ENCODE assay signal across 7 mouse cellular contexts in genomic region chr13:24279762-24280438, GRCm38 (mm10). TPM values are rescaled to one million over a fixed set of nuclear protein-coding genes. Genes with fewer than 3 reads are reported as not detected.
A peak's percentile ranks its signal among the peaks of the same experiment; 100 is the strongest.
DNase-seq lines count a peak whose midpoint lies in the region; ATAC-seq and TF ChIP-seq lines count a peak whose summit lies in the region.

No protein-coding gene starts in this region.

- no peak for DNase-seq in ES-E14 (ENCODE audit: low read depth, low spot score)
- DNase-seq in kidney, adult 8-10 months, result peak; percentile 63 to 76
- DNase-seq in lung, postnatal 10 days, result peak; percentile 31
- DNase-seq in yolk sac, embryonic 10.5 days (ENCODE audit: low spot score), result peak; percentile 76
- no peak for DNase-seq in gastrocnemius, postnatal 10 days

- peaks cover 0 to 6% of the 10 kb centered on the region in 2 experiments; a peak in 2 of 4 replicates for H3K4me1 ChIP-seq in ES-E14 (ENCODE audit: control insufficient read depth in 2 of 2, insufficient read depth in 2 of 2, low read length in 2 of 2, poor library complexity in 1 of 2)
- H3K4me1 ChIP-seq in bone marrow, adult 2 months (ENCODE audit: control insufficient read depth, insufficient read depth, low read length), result no peaks in the 10 kb centered on the region
- peaks cover 18% of the 10 kb centered on the region for H3K4me1 ChIP-seq in forebrain, embryonic 12.5 days

- H3K27ac ChIP-seq in ES-E14 (ENCODE audit: insufficient read depth, low read depth, low read length, poor library complexity, severe bottlenecking), result no peak overlapping the region
- no peak overlapping the region for H3K27ac ChIP-seq in bone marrow, adult 2 months (ENCODE audit: control insufficient read depth, insufficient read depth, low read depth, low read length, poor library complexity)
- H3K27ac ChIP-seq in forebrain, embryonic 12.5 days, result 0 out of 2 replicates have a peak overlapping the region, but pooled peaks have one; percentile 36

- no peaks in the 10 kb centered on the region for H3K9me3 ChIP-seq in ES-E14 (ENCODE audit: control insufficient read depth, insufficient read depth, low read depth, low read length)
- no peaks in the 10 kb centered on the region for H3K9me3 ChIP-seq in forebrain, embryonic 12.5 days

- no peak for ATAC-seq in forebrain, embryonic 12.5 days (ENCODE audit: low FRiP score)

- 26% methylated on average over 21 of the region's 21 CpGs for WGBS in bone marrow, adult 2 months
- under 1% methylated on average over 21 of the region's 21 CpGs for WGBS in forebrain, embryonic 12.5 days

- peak overlapping the region; percentile 89 to 93 for H3K4me3 ChIP-seq in ES-E14 (ENCODE audit: insufficient read depth in 1 of 2, low read depth in 1 of 2, low read length in 2 of 2, poor library complexity in 1 of 2, severe bottlenecking in 1 of 2)
- H3K4me3 ChIP-seq in bone marrow, adult 2 months (replicated peaks; ENCODE audit: control insufficient read depth, low read depth, low read length), result peak overlapping the region; percentile 12
- peak overlapping the region; percentile 71 for H3K4me3 ChIP-seq in forebrain, embryonic 12.5 days (replicated peaks)

- peak overlapping the region; percentile 97 for H3K4me2 ChIP-seq in forebrain, embryonic 12.5 days

- peaks cover 15% of the 10 kb centered on the region; the same call in 1 of the 2 replicates for H3K27me3 ChIP-seq in forebrain, embryonic 12.5 days

- TF ChIP-seq CTCF in bone marrow, adult 2 months (IDR thresholded peaks at IDR 0.05; ENCODE audit: control insufficient read depth, insufficient read depth, low read length), result no peak

- TF ChIP-seq POLR2A in bone marrow, adult 2 months (IDR thresholded peaks at IDR 0.05; ENCODE audit: borderline replicate concordance, control insufficient read depth, low read depth, low read length), result no peak

- in situ Hi-C loops in ES-E14 (cut with MboI; ENCODE audit: low sequenced_read_pairs in 2 of 2, unreplicated experiment in 2 of 2), result no loop called here

- H3K36me3 ChIP-seq in ES-E14 (ENCODE audit: control insufficient read depth, insufficient read depth, low read length, poor library complexity, severe bottlenecking), result peaks cover 2% of the 10 kb centered on the region; the same call in 1 of the 2 replicates
- no peaks in the 10 kb centered on the region for H3K36me3 ChIP-seq in forebrain, embryonic 12.5 days (replicated peaks)

- H3K9ac ChIP-seq in ES-E14 (ENCODE audit: insufficient read depth, low read depth, low read length, poor library complexity, severe bottlenecking), result peak overlapping the region; percentile 71
- H3K9ac ChIP-seq in forebrain, embryonic 12.5 days, result peak overlapping the region; percentile 84

TF ChIP-seq in ES-E14, 5 proteins besides CTCF, POLR2A, EP300 and RAD21:
- TF ChIP-seq ZNF384 (IDR thresholded peaks at IDR 0.05; ENCODE audit: low read depth, low read length) (no peak), CHD2 (IDR thresholded peaks at IDR 0.05; ENCODE audit: low read depth, low read length) (no peak), ZC3H11A (IDR thresholded peaks at IDR 0.05; ENCODE audit: borderline replicate concordance, low read depth, low read length) (no peak), HCFC1 (IDR thresholded peaks at IDR 0.05; ENCODE audit: borderline replicate concordance, insufficient read depth, low read length) (no peak), MAFK (IDR thresholded peaks at IDR 0.05; ENCODE audit: insufficient read depth, low read depth, low read length) (no peak)
TF ChIP-seq in ES-E14: peak in this region for 0.

RNA-seq across cellular contexts. Expression of gene Carmil1, which starts 0.7 kb away (rescaled TPM):
- total RNA-seq in ES-E14 (2012; rRNA removed), result 14.0 and 17.0 TPM in 2 replicates
- polyA plus RNA-seq in bone marrow, adult 2 months (2011; ENCODE audit: insufficient read depth, insufficient read length, low replicate concordance, missing spikeins), result 6.5 and 9.8 TPM in 2 replicates
- polyA plus RNA-seq in forebrain, embryonic 12.5 days (2016; fragmentation: Nextera tagmentation; extraction: Ambion mirVana), result 25.3 and 33.0 TPM in 2 replicates
- total RNA-seq in gastrocnemius, postnatal 10 days (2021), result 1 to 10 TPM; 4.5 to 7.9 TPM

RNA-seq across cellular contexts. Expression of gene Cmah, which starts 47.3 kb away (rescaled TPM):
- total RNA-seq in ES-E14 (2012; rRNA removed), result 0.05 and 0.18 TPM in 2 replicates
- 7.3 and 11.1 TPM in 2 replicates for polyA plus RNA-seq in bone marrow, adult 2 months (2011; ENCODE audit: insufficient read depth, insufficient read length, low replicate concordance, missing spikeins)
- 0.12 and 0.28 TPM in 2 replicates for polyA plus RNA-seq in forebrain, embryonic 12.5 days (2016; fragmentation: Nextera tagmentation; extraction: Ambion mirVana)
- 1 to 10 TPM; 2.4 to 3.5 TPM for total RNA-seq in gastrocnemius, postnatal 10 days (2021)

Comparison
In these comparisons a context has a peak if more than half of its experiments do, and no peak if none do; other contexts are left out.
1. DNase-seq: peak in kidney, adult 8-10 months (2 of 2), lung, postnatal 10 days (single experiment) and yolk sac, embryonic 10.5 days (single experiment); none in ES-E14 (single experiment) and gastrocnemius, postnatal 10 days (single experiment).
2. H3K4me3 ChIP-seq: peak in every context shown above with its lines; median percentile 91 in ES-E14; 71 in forebrain, embryonic 12.5 days; 12 in bone marrow, adult 2 months.